In the genomic region with DNA sequence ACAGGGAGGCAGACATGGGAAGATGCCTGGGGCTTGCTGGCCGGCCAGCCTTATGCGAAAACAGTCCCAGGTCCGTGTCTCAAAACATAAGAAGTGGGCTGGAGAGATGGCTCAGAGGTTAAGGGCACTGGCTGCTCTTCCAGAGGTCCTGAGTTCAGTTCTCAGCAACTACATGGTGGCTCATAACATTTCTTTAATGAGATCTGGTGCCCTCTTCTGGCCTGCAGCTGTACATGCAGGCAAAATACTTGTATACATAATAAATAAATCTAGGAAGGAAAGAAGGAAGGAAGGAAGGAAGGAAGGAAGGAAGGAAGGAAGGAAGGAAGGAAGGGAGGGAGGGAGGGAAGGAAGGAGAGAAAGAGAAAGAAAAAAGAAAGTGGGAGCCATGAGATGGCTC, we compare ENCODE assay signal across 7 mouse cellular contexts. TPM values are rescaled to one million over a fixed set of nuclear protein-coding genes. Genes with fewer than 3 reads are reported as not detected.
DNase-seq lines count a peak whose midpoint lies in the region; ATAC-seq and TF ChIP-seq lines count a peak whose summit lies in the region.
"Not testable (repeated sequence)": the region's sequence is repeated elsewhere in the genome, so short reads cannot be mapped to it uniquely, and the experiment has no call there.

No protein-coding gene starts in this region.

- TF ChIP-seq CTCF in MEL (IDR thresholded peaks at IDR 0.05 in 2 of 3, conservative IDR thresholded peaks at IDR 0.05 in 1 of 3; ENCODE audit: control insufficient read depth in 1 of 3, insufficient read depth in 1 of 3, low read depth in 2 of 3, low read length in 3 of 3, poor library complexity in 1 of 3, severe bottlenecking in 1 of 3): peak; percentile 9 to 54 (median 25); a peak in 3 of 6 replicates
- TF ChIP-seq CTCF in brain, embryonic 14.5 days (IDR thresholded peaks at IDR 0.05; ENCODE audit: borderline replicate concordance, extremely low read depth, insufficient read depth, insufficient read length): peak; percentile 27; the same call in 1 of the 2 replicates
- TF ChIP-seq CTCF in hindbrain, postnatal 0 days (IDR thresholded peaks at IDR 0.05; ENCODE audit: low read depth): peak; percentile 40
- peak; percentile 39 for TF ChIP-seq CTCF in left cerebral cortex, adult 2 months (IDR thresholded peaks at IDR 0.05)
- peak; percentile 35 for TF ChIP-seq CTCF in lung, embryonic 14.5 days (IDR thresholded peaks at IDR 0.05; ENCODE audit: low read depth)
- 0 out of 2 replicates have a peak, but pooled peaks have one; percentile 10 for TF ChIP-seq CTCF in thymus, adult 2 months (IDR thresholded peaks at IDR 0.05; ENCODE audit: borderline replicate concordance, control insufficient read depth, extremely low read depth, insufficient read depth, low read length, poor library complexity)

- peaks cover 21 to 24% of the 10 kb centered on the region in 2 experiments for H3K36me3 ChIP-seq in MEL (ENCODE audit: control insufficient read depth in 1 of 2, insufficient read depth in 2 of 2, low read length in 2 of 2)
- not testable (repeated sequence) for H3K36me3 ChIP-seq in hindbrain, postnatal 0 days (ENCODE audit: insufficient read depth, low read length); lung, embryonic 14.5 days (ENCODE audit: insufficient read depth); thymus, adult 2 months (ENCODE audit: control insufficient read depth, insufficient read depth, low read length)

- not testable (repeated sequence) for ATAC-seq in hindbrain, postnatal 0 days; lung, embryonic 14.5 days (ENCODE audit: insufficient read depth)

- intact Hi-C loops in left cerebral cortex, adult 2 months (cut with DNase I): not testable (repeated sequence)

- not testable (repeated sequence) for H3K4me3 ChIP-seq in MEL (ENCODE audit: control insufficient read depth in 1 of 2, insufficient read depth in 1 of 2, low read depth in 2 of 2, low read length in 2 of 2); hindbrain, postnatal 0 days (ENCODE audit: low read length); left cerebral cortex, adult 2 months; lung, embryonic 14.5 days (ENCODE audit: low read depth, low read length); thymus, adult 2 months (ENCODE audit: control insufficient read depth, insufficient read depth, low read length)

- not testable (repeated sequence) for H3K79me2 ChIP-seq in MEL (ENCODE audit: control insufficient read depth, insufficient read depth, low read length, poor library complexity)

- not testable (repeated sequence) for H3K27me3 ChIP-seq in MEL (ENCODE audit: control insufficient read depth in 1 of 2, insufficient read depth in 2 of 2, low read length in 2 of 2); hindbrain, postnatal 0 days (ENCODE audit: insufficient read depth, low read length); lung, embryonic 14.5 days (ENCODE audit: insufficient read depth, low read length); thymus, adult 2 months (ENCODE audit: control insufficient read depth, insufficient read depth, low read length)

- 76% methylated on average over 3 of the region's 3 CpGs for WGBS in hindbrain, postnatal 0 days
- WGBS in lung, embryonic 14.5 days: 64% methylated on average over 3 of the region's 3 CpGs
- WGBS in thymus, adult 2 months: 96% methylated on average over 3 of the region's 3 CpGs

- not testable (repeated sequence) for TF ChIP-seq EP300 in MEL (IDR thresholded peaks at IDR 0.05; ENCODE audit: low read depth in 1 of 2, low read length in 2 of 2)

- H3K4me1 ChIP-seq in MEL (ENCODE audit: control insufficient read depth in 1 of 2, insufficient read depth in 2 of 2, low read length in 2 of 2): peaks cover 12 to 25% of the 10 kb centered on the region in 2 experiments; a peak in 3 of 4 replicates
- H3K4me1 ChIP-seq in hindbrain, postnatal 0 days (ENCODE audit: insufficient read depth, low read length); lung, embryonic 14.5 days (ENCODE audit: insufficient read depth); thymus, adult 2 months (replicated peaks; ENCODE audit: control insufficient read depth, insufficient read depth, low read length): not testable (repeated sequence)

- not testable (repeated sequence) for TF ChIP-seq POLR2A in MEL (IDR thresholded peaks at IDR 0.05; ENCODE audit: control insufficient read depth in 1 of 2, insufficient read depth in 1 of 2, low read depth in 1 of 2, low read length in 2 of 2, poor library complexity in 1 of 2); brain, embryonic 14.5 days (IDR thresholded peaks at IDR 0.05; ENCODE audit: borderline replicate concordance, extremely low read depth, insufficient read depth, insufficient read length, poor library complexity, severe bottlenecking); thymus, adult 2 months (IDR thresholded peaks at IDR 0.05; ENCODE audit: control insufficient read depth, extremely low read depth, insufficient read depth, low read length, poor library complexity)

- DNase-seq in CD4-positive helper T cell, adult 2 months (ENCODE audit: low read depth, low spot score): peak; percentile 27
- DNase-seq in MEL (ENCODE audit: low read depth, low spot score): peak; percentile 56
- not testable (repeated sequence) for DNase-seq in brain, embryonic 14.5 days (ENCODE audit: low read depth); hindbrain, postnatal 0 days (ENCODE audit: low spot score); left cerebral cortex, adult 2 months (ENCODE audit: extremely low spot score in 1 of 2, low spot score in 2 of 2); thymus, adult 2 months
- DNase-seq in lung, embryonic 14.5 days: peak; percentile 39

- H3K4me2 ChIP-seq in hindbrain, postnatal 0 days (ENCODE audit: low read depth, low read length); lung, embryonic 14.5 days: not testable (repeated sequence)

- H3K9me3 ChIP-seq in MEL (replicated peaks; ENCODE audit: insufficient read depth, low read length); hindbrain, postnatal 0 days (ENCODE audit: low read length); lung, embryonic 14.5 days (ENCODE audit: low read depth, low read length): not testable (repeated sequence)

- not testable (repeated sequence) for H3K9ac ChIP-seq in MEL (ENCODE audit: control insufficient read depth, low read depth, low read length, poor library complexity, severe bottlenecking); hindbrain, postnatal 0 days (replicated peaks; ENCODE audit: low read length); lung, embryonic 14.5 days

- TF ChIP-seq RAD21 in MEL (IDR thresholded peaks at IDR 0.05; ENCODE audit: low read depth, low read length): peak; percentile 37

- H3K27ac ChIP-seq in MEL (ENCODE audit: control insufficient read depth, low read depth, low read length); hindbrain, postnatal 0 days; left cerebral cortex, adult 2 months; lung, embryonic 14.5 days (ENCODE audit: low read depth); thymus, adult 2 months (ENCODE audit: control insufficient read depth, insufficient read depth, low read length): not testable (repeated sequence)

TF ChIP-seq in MEL, 35 proteins besides CTCF, POLR2A, EP300 and RAD21:
- TF ChIP-seq SMC3 (IDR thresholded peaks at IDR 0.05; ENCODE audit: low read depth, low read length): peak; percentile 53

RNA-seq across cellular contexts. Expression of gene Slc41a3, which starts 28.0 kb away (rescaled TPM):
- 54.7 and 65.8 TPM in 2 replicates for total RNA-seq in MEL (2012; rRNA removed)
- polyA plus RNA-seq in MEL (2012; ENCODE audit: insufficient read depth in 1 of 2, insufficient read length in 2 of 2, low read depth in 1 of 2, low replicate concordance in 2 of 2, missing spikeins in 1 of 2): 10 to 100 TPM in 1 of 2 experiments, not detected in 1; 70.4 TPM
- 2.5 and 4.6 TPM in 2 replicates for polyA plus RNA-seq in brain, embryonic 14.5 days (2012; rRNA removed)
- 17.4 and 18.0 TPM in 2 replicates for total RNA-seq in hindbrain, postnatal 0 days (2014; rRNA removed)
- polyA plus RNA-seq in hindbrain, postnatal 0 days (2015; fragmentation: Nextera tagmentation; extraction: Ambion mirVana): 17.1 and 17.6 TPM in 2 replicates
- 1 to 10 TPM; 3.8 to 4.5 TPM for total RNA-seq in left cerebral cortex, adult 2 months (2021)
- 4.7 and 5.4 TPM in 2 replicates for polyA plus RNA-seq in lung, embryonic 14.5 days (2014; fragmentation: Nextera tagmentation; extraction: Ambion mirVana)
- polyA plus RNA-seq in thymus, adult 2 months (2012; rRNA removed): 9.6 and 12.3 TPM in 2 replicates
